Mouse (Mus musculus) gastrocnemius, postnatal 14 days (tissue): ENCODE results near the gene Capsl. TPM values are rescaled to one million over a fixed set of nuclear protein-coding genes. Genes with fewer than 3 reads are reported as not detected.

Experiments used
- DNase-seq: peaks from one replicate; pipeline ENCODE4 v3.0.0; 2021; ENCODE audit warnings: mixed read lengths
- intact Hi-C: fragments of 180-260 bp; cut with DNase I; formaldehyde crosslinking; loops from one replicate; pipeline ENCODE4 v1.15.1; 2025; ENCODE audit warnings: low total_unique reads
- long read RNA-seq, 2 experiments: library from polyadenylated mRNA; stranded (forward); transcript quantifications; one replicate each; pipeline ENCODE4 v2.0.0; 2021
- total RNA-seq, 2 experiments: library from RNA; stranded (reverse); gene quantifications; 2 replicates each; pipeline ENCODE4 v1.2.3; 2021

The Capsl gene
- not detected for total RNA-seq
- long read RNA-seq, experiment 1 = 0 reads
- long read RNA-seq, experiment 2 = 0 reads

- intact Hi-C loops = no loop called here
- no peak for DNase-seq
These were observed at the start of gene Capsl for GRCm38 (mm10) chr15:9435534-9436180. Capsl (plus strand) TSS chr15:9436028.

- intact Hi-C loops = no loop called here
- DNase-seq = no peak
These were observed 26.4 kb upstream of the Capsl start for GRCm38 (mm10) chr15:9409475-9409874.

- DNase-seq = no peak
- intact Hi-C loops = no loop called here
These were observed 14.7 kb upstream of the Capsl start for GRCm38 (mm10) chr15:9421163-9421562.

- DNase-seq = no peak
- intact Hi-C loops = no loop called here
These were observed 8.0 kb upstream of the Capsl start for GRCm38 (mm10) chr15:9427849-9428248.

GRCm38 (mm10) chr15:9429843-9430242, 6.0 kb upstream of the Capsl start:
- no peak for DNase-seq
- intact Hi-C loops = no loop called here

- DNase-seq = no peak
- intact Hi-C loops = no loop called here
These were observed 16.2 kb downstream of the Capsl start for GRCm38 (mm10) chr15:9451999-9452398.

GRCm38 (mm10) chr15:9452842-9453241, 17.0 kb downstream of the Capsl start:
- intact Hi-C loops = no loop called here
- DNase-seq = no peak

- DNase-seq = peak; percentile 12
- intact Hi-C loops = no loop called here
These were observed 18.4 kb downstream of the Capsl start for GRCm38 (mm10) chr15:9454198-9454597.

GRCm38 (mm10) chr15:9455241-9455640, 19.4 kb downstream of the Capsl start:
- intact Hi-C loops = no loop called here
- peak; percentile 7 for DNase-seq

GRCm38 (mm10) chr15:9463521-9464027, 27.7 kb downstream of the Capsl start:
- intact Hi-C loops = no loop called here

GRCm38 (mm10) chr15:9464039-9464438, 28.2 kb downstream of the Capsl start:
- intact Hi-C loops = no loop called here
- no peak for DNase-seq

More at GRCm38 (mm10) chr15:9463521-9464027, 27.7 kb downstream of the Capsl start:
- no peak for DNase-seq

- no peak for DNase-seq
- intact Hi-C loops = no loop called here
These were observed 35.3 kb downstream of the Capsl start for GRCm38 (mm10) chr15:9471053-9471685.

- no peak for DNase-seq
- intact Hi-C loops = no loop called here
These were observed 36.3 kb downstream of the Capsl start for GRCm38 (mm10) chr15:9472167-9472566.

- no peak for DNase-seq
- intact Hi-C loops = no loop called here
These were observed 36.8 kb downstream of the Capsl start for GRCm38 (mm10) chr15:9472618-9473017.

GRCm38 (mm10) chr15:9473188-9473587, 37.4 kb downstream of the Capsl start:
- no peak for DNase-seq
- intact Hi-C loops = no loop called here

- DNase-seq = no peak
- intact Hi-C loops = no loop called here
These were observed 53.7 kb downstream of the Capsl start for GRCm38 (mm10) chr15:9489417-9490118.

GRCm38 (mm10) chr15:9492077-9492476, 56.2 kb downstream of the Capsl start:
- intact Hi-C loops = no loop called here
- no peak for DNase-seq
